Mouse (Mus musculus) forebrain, embryonic 13.5 days (tissue): ENCODE measurements around the gene Sfn. TPM values are rescaled to one million over a fixed set of nuclear protein-coding genes. Genes with fewer than 3 reads are reported as not detected.
A peak's percentile ranks its signal among the peaks of the same experiment; 100 is the strongest.

ENCODE experiments used
- ATAC-seq: fragments of 200-750 bp; cut with Nextera tagmentation; 2 replicates; pipeline ENCODE4 v1.8.0; 2017
- H3K27ac ChIP-seq: fragments of 300-500 bp; sonication (generic); 2 replicates; pipeline ENCODE4 v1.5.1; 2015; ENCODE audit warnings: inconsistent platforms, mild to moderate bottlenecking, moderate library complexity
- H3K27me3 ChIP-seq: fragments of 300-500 bp; sonication (generic); 2 replicates; pipeline ENCODE4 v1.6.1; 2015; ENCODE audit warnings: mild to moderate bottlenecking, inconsistent platforms
- H3K36me3 ChIP-seq: fragments of 300-500 bp; sonication (generic); 2 replicates; pipeline ENCODE4 v1.6.1; 2015; ENCODE audit warnings: mild to moderate bottlenecking, inconsistent platforms; ENCODE audit not compliant: poor library complexity, severe bottlenecking
- H3K4me1 ChIP-seq: fragments of 300-500 bp; sonication (generic); 2 replicates; pipeline ENCODE4 v1.6.1; 2015; ENCODE audit warnings: inconsistent platforms
- H3K4me2 ChIP-seq: fragments of 300-500 bp; sonication (generic); 2 replicates; pipeline ENCODE4 v1.6.1; 2015; ENCODE audit warnings: inconsistent platforms, mild to moderate bottlenecking, moderate library complexity
- H3K4me3 ChIP-seq: fragments of 300-500 bp; sonication (generic); 2 replicates; pipeline ENCODE4 v1.5.1; 2015; ENCODE audit warnings: mild to moderate bottlenecking, inconsistent platforms
- H3K9ac ChIP-seq: fragments of 300-500 bp; sonication (generic); 2 replicates; pipeline ENCODE4 v1.6.1; 2015; ENCODE audit warnings: mild to moderate bottlenecking, inconsistent platforms
- H3K9me3 ChIP-seq: fragments of 300-500 bp; sonication (generic); replicated peaks from 2 replicates; pipeline ENCODE4 v1.6.1; 2016; ENCODE audit warnings: inconsistent platforms
- WGBS: fragments of 180-500 bp; shearing (Covaris S2); methylation state at CpG from one replicate; pipeline ENCODE4 v1.1.7; 2015; 5-methylcytosine and 5-hydroxymethylcytosine counted together
- polyA plus RNA-seq: library from polyadenylated mRNA; unstranded; fragments of >200 nt; fragmentation: Nextera tagmentation; extraction: Ambion mirVana; gene quantifications from 2 replicates; pipeline ENCODE4 v1.2.1, GENCODE M21; 2015

Gene Sfn
- polyA plus RNA-seq, 1 experiment from 2014 or later, result 0.99 TPM

DNA sequence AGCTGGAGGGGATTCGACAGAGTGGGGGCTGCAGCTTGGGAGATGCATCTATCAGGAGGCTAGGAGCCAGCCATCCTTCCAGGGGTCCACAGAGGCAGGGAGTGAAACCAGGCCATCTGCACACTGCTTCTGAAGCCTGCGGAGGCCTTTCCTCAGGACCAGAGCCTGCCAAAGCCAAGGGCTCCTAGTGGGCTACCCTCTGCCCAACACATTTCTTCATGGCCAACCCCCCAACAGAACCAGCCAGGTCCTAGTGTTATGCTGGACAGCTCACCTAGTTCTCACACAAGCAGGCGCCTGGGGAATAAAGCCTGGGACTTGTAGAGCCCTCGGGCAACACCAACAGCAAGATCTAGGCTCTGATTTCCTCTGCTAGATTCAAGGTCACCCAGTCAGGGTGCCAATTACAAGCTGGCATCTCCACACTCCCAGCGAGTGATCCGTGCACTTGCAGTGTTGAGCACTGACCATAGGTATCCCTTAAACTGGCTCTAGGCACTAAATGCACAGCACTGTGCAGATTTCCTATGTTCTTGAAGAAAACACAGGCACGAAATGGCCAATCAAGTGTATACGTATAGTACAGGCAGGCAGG lies 28.5 kb upstream of the Sfn start:
- H3K9ac ChIP-seq, result 0 out of 2 replicates have a peak overlapping the region, but pooled peaks have one; percentile 26
- no peak for ATAC-seq

DNA sequence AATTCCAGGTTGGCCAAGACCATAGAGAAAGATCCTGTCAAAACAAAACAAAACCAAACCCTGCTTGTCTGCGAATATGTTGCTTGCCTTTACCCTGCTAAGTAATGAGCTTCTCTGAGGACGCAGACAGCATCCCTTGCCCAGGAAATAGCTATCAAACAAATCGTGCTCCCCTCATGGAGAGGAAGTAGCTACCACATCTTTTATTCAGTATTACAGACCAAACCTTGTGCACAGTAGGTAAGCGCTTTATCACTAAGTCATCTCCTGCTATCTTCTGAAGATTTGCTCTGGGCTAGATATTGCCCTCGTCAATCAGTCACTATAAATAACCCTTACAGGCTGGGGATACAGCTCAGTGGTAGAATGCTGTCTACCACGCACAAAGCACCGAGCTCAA lies 27.2 kb upstream of the Sfn start:
- no peak for ATAC-seq
- 89% methylated on average over 7 of the region's 7 CpGs for WGBS
- H3K4me1 ChIP-seq, result peaks cover 20% of the 10 kb centered on the region
- no peak overlapping the region for H3K27ac ChIP-seq
- no peaks in the 10 kb centered on the region for H3K27me3 ChIP-seq
- no peak overlapping the region for H3K4me3 ChIP-seq
- H3K4me2 ChIP-seq, result no peak overlapping the region
- no peaks in the 10 kb centered on the region for H3K9me3 ChIP-seq
- H3K9ac ChIP-seq, result no peak overlapping the region
- peaks cover 30% of the 10 kb centered on the region for H3K36me3 ChIP-seq

More for the DNA sequence above, 28.5 kb upstream of the Sfn start:
- 93% methylated on average over 8 of the region's 8 CpGs for WGBS
- peaks cover 18% of the 10 kb centered on the region for H3K36me3 ChIP-seq
- H3K27me3 ChIP-seq, result no peaks in the 10 kb centered on the region
- H3K27ac ChIP-seq, result no peak overlapping the region
- H3K4me3 ChIP-seq, result no peak overlapping the region
- peaks cover 20% of the 10 kb centered on the region for H3K4me1 ChIP-seq
- H3K4me2 ChIP-seq, result no peak overlapping the region
- no peaks in the 10 kb centered on the region for H3K9me3 ChIP-seq

DNA sequence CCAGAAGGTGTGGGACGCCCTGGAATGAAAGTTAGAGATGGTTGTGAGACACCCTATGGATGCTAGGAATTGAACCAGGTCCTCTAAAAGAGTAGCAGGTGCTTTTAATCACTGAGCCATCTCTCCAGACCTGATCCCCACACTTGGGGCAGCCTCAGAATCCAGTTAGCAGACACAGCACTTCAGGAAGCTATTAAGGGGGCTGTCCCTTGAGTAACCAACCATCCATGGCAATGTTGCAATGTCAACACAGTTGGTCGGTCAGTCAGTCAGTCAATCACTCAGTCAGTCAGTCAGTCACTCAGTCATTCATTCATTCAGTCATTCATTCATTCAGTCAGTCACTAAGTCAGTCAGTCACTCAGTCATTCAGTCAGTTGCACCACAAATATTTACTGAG lies 26.5 kb upstream of the Sfn start:
- 86% methylated on average over 2 of the region's 2 CpGs for WGBS
- Histone ChIP-seq H3K36me3 (peaks cover 37% of the 10 kb centered on the region), H3K27me3 (no peaks in the 10 kb centered on the region), H3K4me3 (no peak overlapping the region), H3K4me2 (no peak overlapping the region), H3K4me1 (peaks cover 20% of the 10 kb centered on the region), H3K9me3 (no peaks in the 10 kb centered on the region), H3K9ac (no peak overlapping the region), H3K27ac (no peak overlapping the region)
- ATAC-seq, result no peak

DNA sequence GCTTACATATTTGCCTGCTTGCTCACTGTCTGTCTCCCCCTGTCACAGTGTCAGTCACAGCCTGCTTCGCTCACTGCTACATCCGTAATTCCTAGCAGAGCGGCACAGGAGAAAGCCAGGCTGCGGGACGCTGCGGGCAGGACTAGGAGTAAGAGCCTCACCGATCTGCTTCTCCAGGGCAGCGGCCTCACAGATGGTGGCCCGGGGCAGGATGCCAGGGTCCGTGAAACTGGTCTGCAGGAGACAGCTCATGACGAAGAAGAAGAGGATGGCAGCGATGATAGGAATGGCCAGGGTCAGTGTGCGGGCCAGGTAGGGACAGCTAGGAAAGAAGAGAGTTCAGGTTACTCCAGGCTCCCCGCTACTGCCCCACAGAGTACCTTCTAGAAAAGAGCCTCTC lies 25.1 kb upstream of the Sfn start:
- H3K4me3 ChIP-seq, result no peak overlapping the region
- no peak overlapping the region for H3K4me2 ChIP-seq
- no peaks in the 10 kb centered on the region for H3K9me3 ChIP-seq
- peaks cover 40% of the 10 kb centered on the region for H3K36me3 ChIP-seq
- ATAC-seq, result no peak
- WGBS, result 95% methylated on average over 14 of the region's 14 CpGs
- peaks cover 12% of the 10 kb centered on the region for H3K4me1 ChIP-seq
- H3K9ac ChIP-seq, result no peak overlapping the region
- no peak overlapping the region for H3K27ac ChIP-seq
- H3K27me3 ChIP-seq, result no peaks in the 10 kb centered on the region

DNA sequence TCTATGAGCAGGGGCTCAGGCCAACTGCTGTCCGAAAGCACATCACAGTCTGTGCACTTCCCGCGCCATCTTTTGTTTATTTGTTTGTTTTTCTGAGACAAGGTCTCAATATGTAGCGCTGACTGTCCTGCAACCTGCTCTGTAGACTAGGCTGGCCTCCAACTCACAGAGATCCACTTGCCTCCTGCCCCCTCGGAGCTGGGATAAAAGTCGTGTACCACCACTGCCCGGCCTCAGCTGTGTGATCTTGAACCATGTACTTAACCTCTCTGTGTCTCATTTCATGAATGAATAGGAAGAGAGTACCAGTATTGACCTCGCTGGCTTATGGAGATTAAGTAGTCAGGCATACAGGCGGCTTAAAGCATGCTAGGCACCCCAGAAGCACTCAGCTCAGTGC lies 24.7 kb upstream of the Sfn start:
- Histone ChIP-seq H3K9me3 (no peaks in the 10 kb centered on the region), H3K4me1 (peaks cover 8% of the 10 kb centered on the region), H3K4me2 (no peak overlapping the region), H3K27ac (no peak overlapping the region), H3K27me3 (no peaks in the 10 kb centered on the region), H3K9ac (no peak overlapping the region), H3K4me3 (no peak overlapping the region), H3K36me3 (peaks cover 40% of the 10 kb centered on the region)
- ATAC-seq, result no peak
- WGBS, result 87% methylated on average over 9 of the region's 9 CpGs

DNA sequence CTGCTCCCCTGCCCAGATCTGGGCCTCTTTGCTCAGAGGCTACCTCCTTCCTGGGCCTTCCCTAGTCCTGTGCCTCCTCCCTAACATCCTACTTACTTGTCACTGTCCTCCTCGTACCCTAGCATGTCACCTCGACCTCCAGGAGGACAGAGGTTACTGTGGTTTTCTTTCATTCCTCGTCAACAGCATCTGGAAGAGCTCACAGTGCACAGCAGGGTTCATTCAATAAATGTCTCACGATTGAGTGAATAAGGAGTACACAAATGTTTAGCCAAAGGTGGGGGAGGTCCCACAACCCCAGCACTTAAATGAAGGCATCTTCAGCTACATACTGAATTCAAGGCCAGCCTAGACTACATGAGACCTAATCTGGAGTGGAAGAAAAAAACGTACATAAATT lies 24.3 kb upstream of the Sfn start:
- WGBS, result 41% methylated on average over 5 of the region's 5 CpGs

DNA sequence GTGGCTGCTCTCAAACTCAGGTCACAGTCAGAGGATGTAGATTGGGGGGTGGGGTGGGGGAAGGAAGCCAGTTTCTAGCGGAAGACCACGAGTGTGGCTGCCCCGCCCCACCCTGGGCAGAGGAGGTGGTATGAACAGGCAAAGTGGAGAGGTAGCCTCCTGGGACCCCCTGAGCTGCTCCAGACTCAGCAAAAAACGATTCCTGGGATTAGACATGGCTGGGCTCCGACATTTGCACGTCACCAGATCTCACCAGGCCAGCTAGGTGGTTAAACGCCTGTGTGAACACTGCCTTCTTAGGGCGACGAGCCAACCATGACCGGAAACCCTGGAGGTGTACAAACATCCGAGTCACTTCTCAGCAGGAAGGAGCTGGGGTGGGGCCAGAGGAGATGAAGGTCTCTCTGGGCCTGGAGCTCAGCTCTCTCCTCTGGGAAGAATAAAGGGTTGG lies 23.7 kb upstream of the Sfn start:
- Histone ChIP-seq H3K9me3 (no peaks in the 10 kb centered on the region), H3K4me1 (0 out of 2 replicates have a peak, but pooled peaks cover 2% of the 10 kb centered on the region), H3K4me3 (no peak overlapping the region), H3K27me3 (no peaks in the 10 kb centered on the region), H3K4me2 (no peak overlapping the region), H3K9ac (no peak overlapping the region), H3K27ac (no peak overlapping the region), H3K36me3 (peaks cover 40% of the 10 kb centered on the region)
- WGBS, result 65% methylated on average over 11 of the region's 11 CpGs
- ATAC-seq, result no peak

More for the DNA sequence above, 24.3 kb upstream of the Sfn start:
- no peak overlapping the region for H3K27ac ChIP-seq
- H3K36me3 ChIP-seq, result peaks cover 40% of the 10 kb centered on the region
- H3K4me1 ChIP-seq, result peaks cover 4% of the 10 kb centered on the region
- no peak overlapping the region for H3K4me3 ChIP-seq
- H3K4me2 ChIP-seq, result no peak overlapping the region
- H3K27me3 ChIP-seq, result no peaks in the 10 kb centered on the region
- no peak for ATAC-seq
- H3K9me3 ChIP-seq, result no peaks in the 10 kb centered on the region
- H3K9ac ChIP-seq, result no peak overlapping the region

DNA sequence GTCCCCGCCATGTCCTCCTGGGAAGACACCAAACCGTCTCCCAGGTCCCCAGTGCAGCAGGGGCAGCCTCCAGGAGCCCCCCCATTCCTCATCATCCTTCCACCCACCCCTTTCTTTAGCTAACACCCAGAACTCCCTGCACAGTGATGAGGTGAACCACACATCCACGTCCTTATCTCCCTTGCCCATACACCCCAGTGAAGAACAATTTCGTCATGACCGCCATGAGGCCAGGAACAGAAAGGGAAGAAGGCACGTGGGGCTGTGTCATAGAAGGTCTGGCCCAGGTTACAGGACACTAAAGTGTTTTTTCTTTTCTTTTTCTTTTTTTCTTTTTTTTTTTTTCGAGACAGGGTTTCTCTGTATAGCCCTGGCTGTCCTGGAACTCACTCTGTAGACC lies 22.9 kb upstream of the Sfn start:
- Histone ChIP-seq H3K9me3 (no peaks in the 10 kb centered on the region), H3K4me1 (no peaks in the 10 kb centered on the region), H3K27me3 (no peaks in the 10 kb centered on the region), H3K27ac (no peak overlapping the region), H3K4me2 (no peak overlapping the region), H3K4me3 (no peak overlapping the region), H3K9ac (no peak overlapping the region), H3K36me3 (peaks cover 40% of the 10 kb centered on the region)
- 91% methylated on average over 7 of the region's 7 CpGs for WGBS
- ATAC-seq, result no peak

DNA sequence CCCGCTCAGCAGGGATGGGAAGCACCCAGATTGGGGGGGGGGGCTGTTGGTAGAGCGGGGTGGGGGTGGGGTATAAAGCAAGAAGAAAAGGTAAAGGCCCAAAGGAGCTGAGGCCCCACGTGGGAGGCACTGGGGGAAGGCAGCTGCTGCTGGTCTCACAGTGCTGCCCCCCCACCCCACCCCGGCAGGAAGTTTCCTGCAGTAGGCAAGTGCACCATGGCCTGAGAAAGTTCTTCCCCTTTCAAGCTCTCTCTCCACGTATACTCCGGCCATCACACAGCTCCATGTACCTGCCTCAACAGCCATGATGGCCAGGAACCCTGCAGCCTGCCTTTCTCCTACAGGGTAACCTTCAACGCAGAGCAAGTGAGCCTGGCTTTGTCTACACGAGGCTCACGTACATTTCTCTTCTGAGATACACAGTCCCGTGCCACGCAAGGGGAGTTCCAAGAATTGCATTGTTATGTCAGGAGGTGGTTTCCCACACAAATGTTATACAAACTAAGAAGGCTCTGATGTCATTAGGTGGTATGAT lies 20.3 kb upstream of the Sfn start:
- no peak for ATAC-seq
- Histone ChIP-seq H3K9ac (no peak overlapping the region), H3K4me1 (no peaks in the 10 kb centered on the region), H3K27me3 (no peaks in the 10 kb centered on the region), H3K27ac (no peak overlapping the region), H3K4me2 (no peak overlapping the region), H3K4me3 (no peak overlapping the region), H3K9me3 (no peaks in the 10 kb centered on the region), H3K36me3 (peaks cover 43% of the 10 kb centered on the region)
- WGBS, result 84% methylated on average over 10 of the region's 11 CpGs

DNA sequence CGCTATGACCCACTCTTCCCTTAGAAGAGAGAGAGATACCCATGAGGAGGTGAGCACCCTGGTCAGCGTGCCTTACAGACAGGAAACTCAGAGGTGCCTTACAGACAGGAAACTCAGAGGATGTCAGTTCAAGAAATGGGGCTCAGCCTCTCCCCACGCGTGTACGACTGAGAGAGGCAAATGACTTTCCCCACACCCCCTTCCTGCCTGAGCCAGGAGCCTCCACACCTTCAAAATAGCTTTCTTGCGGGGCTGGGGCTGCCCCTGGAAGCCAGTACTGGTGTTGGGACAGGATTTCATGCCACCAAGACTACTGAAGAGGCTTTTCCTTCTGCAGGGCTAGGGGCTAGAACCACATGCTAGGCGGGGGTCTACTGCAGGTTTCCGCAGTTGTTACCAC lies 18.7 kb upstream of the Sfn start:
- Histone ChIP-seq H3K9me3 (no peaks in the 10 kb centered on the region), H3K27me3 (no peaks in the 10 kb centered on the region), H3K4me3 (no peak overlapping the region), H3K36me3 (peaks cover 33% of the 10 kb centered on the region), H3K27ac (no peak overlapping the region), H3K4me1 (no peaks in the 10 kb centered on the region), H3K9ac (no peak overlapping the region), H3K4me2 (no peak overlapping the region)
- no peak for ATAC-seq
- 90% methylated on average over 8 of the region's 8 CpGs for WGBS

DNA sequence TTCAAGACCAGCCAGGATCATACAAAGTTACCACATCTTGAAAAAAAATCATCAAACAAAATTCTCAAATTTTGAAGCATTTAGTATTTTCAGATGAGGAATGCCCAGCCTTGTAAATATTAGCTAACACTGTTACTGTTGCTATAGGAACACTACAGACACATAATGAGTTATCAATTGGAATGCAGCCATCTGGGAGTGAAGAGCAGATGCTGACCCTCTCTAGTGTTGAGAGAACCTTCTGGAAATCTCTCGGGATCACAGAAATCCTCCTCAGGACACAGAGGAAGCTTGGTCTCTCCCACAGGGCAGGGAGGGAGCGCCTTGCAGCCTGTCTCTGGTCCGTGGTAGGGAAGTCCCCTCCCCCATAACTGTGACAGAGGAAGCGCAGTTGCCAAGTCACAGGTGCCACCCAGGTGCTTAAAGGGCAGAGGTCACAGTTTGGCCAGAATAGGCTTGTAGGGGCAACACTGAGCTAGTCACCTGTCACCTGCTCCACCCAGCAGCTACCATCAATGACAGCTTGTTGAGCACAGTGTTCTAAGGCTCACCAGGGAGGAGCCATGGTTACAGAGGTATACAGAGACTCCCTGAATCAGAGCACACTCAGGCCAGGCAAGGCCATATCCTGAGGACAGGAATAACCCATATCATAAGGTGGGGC lies 17.6 kb upstream of the Sfn start:
- H3K27me3 ChIP-seq, result no peaks in the 10 kb centered on the region
- H3K27ac ChIP-seq, result 0 out of 2 replicates have a peak overlapping the region, but pooled peaks have one; percentile 31
- H3K9ac ChIP-seq, result no peak overlapping the region
- no peaks in the 10 kb centered on the region for H3K9me3 ChIP-seq
- ATAC-seq, result no peak
- WGBS, result 77% methylated on average over 4 of the region's 4 CpGs
- peaks cover 33% of the 10 kb centered on the region for H3K36me3 ChIP-seq
- H3K4me3 ChIP-seq, result no peak overlapping the region
- no peaks in the 10 kb centered on the region for H3K4me1 ChIP-seq
- no peak overlapping the region for H3K4me2 ChIP-seq

DNA sequence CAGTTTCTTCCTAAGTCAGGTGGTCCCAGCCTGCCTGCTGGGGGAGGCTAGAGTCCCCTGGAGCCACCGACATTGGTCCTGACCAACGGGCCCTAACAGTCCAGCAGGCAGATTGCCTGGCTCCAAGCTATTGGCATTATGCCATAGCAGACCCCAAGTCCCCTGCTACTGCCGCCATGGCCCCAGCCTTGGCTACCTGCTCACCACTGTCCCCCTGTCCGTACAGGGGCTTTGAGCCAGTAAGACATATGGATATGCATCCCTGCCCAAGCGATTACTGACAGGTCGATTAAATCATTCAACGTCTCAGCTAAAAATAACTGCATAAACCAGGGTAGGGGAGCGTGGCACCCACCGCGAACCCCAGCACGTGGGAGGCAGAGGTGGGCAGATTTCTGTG lies 16.0 kb upstream of the Sfn start:
- Histone ChIP-seq H3K27me3 (no peaks in the 10 kb centered on the region), H3K27ac (no peak overlapping the region), H3K4me3 (no peak overlapping the region), H3K36me3 (peaks cover 39% of the 10 kb centered on the region), H3K4me1 (no peaks in the 10 kb centered on the region), H3K9me3 (no peaks in the 10 kb centered on the region), H3K9ac (no peak overlapping the region), H3K4me2 (no peak overlapping the region)
- 96% methylated on average over 11 of the region's 11 CpGs for WGBS
- no peak for ATAC-seq
